Mouse (Mus musculus): Measurements from ENCODE around the gene Rpia. TPM values are rescaled to one million over a fixed set of nuclear protein-coding genes. Genes with fewer than 3 reads are reported as not detected.

Rpia gene
- polyA plus RNA-seq, 1 experiment from 2014 or later = 3.7 TPM

DNA sequence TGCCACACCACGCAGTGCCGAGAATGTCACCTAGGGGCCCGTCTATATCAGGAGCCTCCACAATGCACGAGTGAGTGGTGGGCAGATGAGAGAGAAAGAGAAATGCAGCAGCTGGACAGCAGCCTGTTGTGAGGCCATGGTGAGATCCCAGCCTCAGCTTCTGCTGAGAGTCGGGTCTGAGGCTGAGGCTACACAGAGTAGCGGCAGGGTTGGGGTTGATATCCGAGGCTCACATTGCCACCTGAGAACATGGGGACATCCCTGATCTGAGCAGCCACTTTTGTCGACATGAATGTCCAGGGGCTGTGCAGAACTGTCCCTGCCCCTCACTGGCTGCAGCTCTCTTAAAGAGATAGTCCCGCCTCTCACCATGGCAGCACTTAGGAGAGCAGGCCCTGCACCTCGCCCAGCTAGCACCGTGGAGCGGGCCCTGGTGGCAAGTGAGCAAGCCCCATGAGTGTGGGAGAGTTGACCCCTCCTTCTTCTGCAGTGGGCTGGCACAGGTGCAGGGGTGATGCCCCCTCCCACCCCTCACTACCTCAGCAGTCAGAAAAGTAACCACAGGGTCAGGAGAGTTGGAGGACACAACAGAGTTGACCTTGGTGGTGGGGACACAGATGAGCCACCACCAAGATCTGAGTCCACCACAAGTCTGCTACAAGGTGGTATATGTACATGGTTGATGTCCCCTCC, 75.2 kb downstream of the Rpia start:
- ATAC-seq (ENCODE audit: low FRiP score) (no peak), DNase-seq (ENCODE audit: low spot score) (no peak)
- H3K9me3 ChIP-seq (ENCODE audit: control insufficient read depth, low read length) = no peaks in the 10 kb centered on the region
- H3K4me3 ChIP-seq (ENCODE audit: low read depth, low read length) = no peak overlapping the region
- H3K9ac ChIP-seq (ENCODE audit: low read depth, low read length) = no peak overlapping the region
- H3K27ac ChIP-seq (ENCODE audit: low read depth, low read length) = no peak overlapping the region
- WGBS = 70% methylated on average over 12 of the region's 12 CpGs
- no peaks in the 10 kb centered on the region for H3K27me3 ChIP-seq (ENCODE audit: control insufficient read depth, insufficient read depth, low read length)
- H3K36me3 ChIP-seq (ENCODE audit: control insufficient read depth, insufficient read depth, low read length) = no peaks in the 10 kb centered on the region
- no peak overlapping the region for H3K4me2 ChIP-seq (replicated peaks; ENCODE audit: low read depth, low read length)
- no peaks in the 10 kb centered on the region for H3K4me1 ChIP-seq (replicated peaks; ENCODE audit: control insufficient read depth, insufficient read depth, low read length)

Other genes starting within 250 kb of the Rpia start
- 10.5 and 12.4 TPM in 2 replicates for gene Eif2ak3, start 52.3 kb upstream of the Rpia start, polyA plus RNA-seq (2014; fragmentation: Nextera tagmentation; extraction: Ambion mirVana)
- not detected in 2 replicates for gene Tex37, start 126.7 kb upstream of the Rpia start, polyA plus RNA-seq (2014; fragmentation: Nextera tagmentation; extraction: Ambion mirVana)
- not detected in 2 replicates for gene Foxi3, start 164.3 kb upstream of the Rpia start, polyA plus RNA-seq (2014; fragmentation: Nextera tagmentation; extraction: Ambion mirVana)

Data from hindbrain, embryonic 11.5 days (tissue).